Mouse (Mus musculus) liver, embryonic 16.5 days (tissue): ENCODE measurements around the gene Gm45140. TPM values are rescaled to one million over a fixed set of nuclear protein-coding genes. Genes with fewer than 3 reads are reported as not detected.

Experiments
- ATAC-seq: fragments of 200-750 bp; cut with Nextera tagmentation; 2 replicates; pipeline ENCODE4 v1.8.0; 2017; ENCODE audit warnings: low read depth, mild to moderate bottlenecking, moderate number of reproducible peaks, moderate library complexity
- H3K27ac ChIP-seq: fragments of 300-500 bp; sonication (generic); 2 replicates; pipeline ENCODE4 v1.5.1; 2014; ENCODE audit warnings: mild to moderate bottlenecking, low read length
- H3K27me3 ChIP-seq: fragments of 300-500 bp; sonication (generic); 2 replicates; pipeline ENCODE4 v1.6.1; 2014; ENCODE audit warnings: low read depth, low read length, mixed read lengths; ENCODE audit not compliant: control insufficient read depth, insufficient read depth
- H3K36me3 ChIP-seq: fragments of 300-500 bp; sonication (generic); 2 replicates; pipeline ENCODE4 v1.6.1; 2014; ENCODE audit warnings: mild to moderate bottlenecking; ENCODE audit not compliant: control insufficient read depth, insufficient read depth
- H3K4me1 ChIP-seq: fragments of 300-500 bp; sonication (generic); 2 replicates; pipeline ENCODE4 v1.6.1; 2014; ENCODE audit warnings: low read depth, low read length, mixed read lengths; ENCODE audit not compliant: control insufficient read depth
- H3K4me2 ChIP-seq: fragments of 300-500 bp; sonication (generic); 2 replicates; pipeline ENCODE4 v1.6.1; 2014; ENCODE audit warnings: low read depth, low read length, mixed read lengths
- H3K4me3 ChIP-seq: fragments of 300-500 bp; sonication (generic); 2 replicates; pipeline ENCODE4 v1.5.1; 2014; ENCODE audit warnings: low read depth, mild to moderate bottlenecking, low read length
- H3K9ac ChIP-seq: fragments of 300-500 bp; sonication (generic); 2 replicates; pipeline ENCODE4 v1.6.1; 2014; ENCODE audit warnings: low read depth, low read length
- H3K9me3 ChIP-seq: fragments of 300-500 bp; sonication (generic); replicated peaks from 2 replicates; pipeline ENCODE4 v1.6.1; 2016; ENCODE audit warnings: low read length; ENCODE audit not compliant: control insufficient read depth
- WGBS: fragments of 180-500 bp; shearing (Covaris S2); extraction: QIAGEN DNeasy Blood & Tissue Kit; methylation state at CpG from one replicate; pipeline ENCODE4 v1.1.7; 2014; ENCODE audit not compliant: insufficient replicate concordance; 5-methylcytosine and 5-hydroxymethylcytosine counted together
- polyA plus RNA-seq: library from polyadenylated mRNA; unstranded; fragments of >200 nt; fragmentation: Nextera tagmentation; extraction: Ambion mirVana; gene quantifications from 2 replicates; pipeline ENCODE4 v1.2.1, GENCODE M21; 2015

The Gm45140 gene
- polyA plus RNA-seq, 1 experiment from 2014 or later = 4.6 TPM

- Histone ChIP-seq H3K4me3 (no peak overlapping the region), H3K27ac (no peak overlapping the region)
- 66% methylated on average over 2 of the region's 2 CpGs for WGBS
Measured at GRCm38 (mm10) chr6:87748078-87748477, 87.5 kb downstream of the Gm45140 start.

GRCm38 (mm10) chr6:87746849-87747248 is 88.7 kb downstream of the Gm45140 start:
- 64% methylated on average over 2 of the region's 2 CpGs for WGBS
- peak overlapping the region; percentile 40 for H3K9ac ChIP-seq
- H3K4me2 ChIP-seq = peak overlapping the region; percentile 41
- H3K27ac ChIP-seq = peak overlapping the region; percentile 60; the same call in 1 of the 2 replicates
- H3K4me1 ChIP-seq = peaks cover 40% of the 10 kb centered on the region
- H3K27me3 ChIP-seq = no peaks in the 10 kb centered on the region
- H3K4me3 ChIP-seq = no peak overlapping the region
- no peaks in the 10 kb centered on the region for H3K9me3 ChIP-seq
- H3K36me3 ChIP-seq = no peaks in the 10 kb centered on the region
- ATAC-seq = peak; percentile 85

More at GRCm38 (mm10) chr6:87748078-87748477, 87.5 kb downstream of the Gm45140 start:
- Histone ChIP-seq H3K9me3 (no peaks in the 10 kb centered on the region), H3K9ac (no peak overlapping the region), H3K4me2 (no peak overlapping the region), H3K27me3 (no peaks in the 10 kb centered on the region), H3K4me1 (peaks cover 30% of the 10 kb centered on the region), H3K36me3 (no peaks in the 10 kb centered on the region)
- no peak for ATAC-seq

GRCm38 (mm10) chr6:87746059-87746458 is 89.5 kb downstream of the Gm45140 start:
- peak overlapping the region; percentile 25; the same call in 1 of the 2 replicates for H3K9ac ChIP-seq
- H3K9me3 ChIP-seq = no peaks in the 10 kb centered on the region
- H3K4me2 ChIP-seq = no peak overlapping the region
- no peaks in the 10 kb centered on the region for H3K36me3 ChIP-seq
- no peak for ATAC-seq
- H3K27me3 ChIP-seq = no peaks in the 10 kb centered on the region
- H3K27ac ChIP-seq = peak overlapping the region; percentile 41
- 44% methylated on average over 3 of the region's 3 CpGs for WGBS
- H3K4me3 ChIP-seq = no peak overlapping the region
- H3K4me1 ChIP-seq = peaks cover 46% of the 10 kb centered on the region

GRCm38 (mm10) chr6:87745301-87745700 is 90.3 kb downstream of the Gm45140 start:
- no peaks in the 10 kb centered on the region for H3K36me3 ChIP-seq
- no peaks in the 10 kb centered on the region for H3K27me3 ChIP-seq
- no peak overlapping the region; the same call in 1 of the 2 replicates for H3K27ac ChIP-seq
- H3K9ac ChIP-seq = no peak overlapping the region
- 32% methylated on average over 1 of the region's 1 CpGs for WGBS
- H3K4me1 ChIP-seq = peaks cover 54% of the 10 kb centered on the region
- no peak overlapping the region for H3K4me3 ChIP-seq
- no peak for ATAC-seq
- H3K4me2 ChIP-seq = no peak overlapping the region
- no peaks in the 10 kb centered on the region for H3K9me3 ChIP-seq

- Histone ChIP-seq H3K27ac (peak overlapping the region; percentile 16; the same call in 1 of the 2 replicates), H3K27me3 (no peaks in the 10 kb centered on the region), H3K9me3 (no peaks in the 10 kb centered on the region), H3K4me1 (peaks cover 61% of the 10 kb centered on the region), H3K9ac (no peak overlapping the region), H3K4me2 (no peak overlapping the region), H3K36me3 (no peaks in the 10 kb centered on the region), H3K4me3 (no peak overlapping the region)
- ATAC-seq = no peak
- 49% methylated on average over 3 of the region's 3 CpGs for WGBS
Measured at GRCm38 (mm10) chr6:87744632-87745031, 91.0 kb downstream of the Gm45140 start.

GRCm38 (mm10) chr6:87743281-87743680 is 92.3 kb downstream of the Gm45140 start:
- H3K9ac ChIP-seq = no peak overlapping the region
- H3K4me1 ChIP-seq = peaks cover 65% of the 10 kb centered on the region
- H3K36me3 ChIP-seq = no peaks in the 10 kb centered on the region
- H3K27me3 ChIP-seq = no peaks in the 10 kb centered on the region
- no peak overlapping the region for H3K4me2 ChIP-seq
- H3K4me3 ChIP-seq = no peak overlapping the region
- 76% methylated on average over 5 of the region's 5 CpGs for WGBS
- H3K9me3 ChIP-seq = no peaks in the 10 kb centered on the region
- H3K27ac ChIP-seq = no peak overlapping the region
- no peak for ATAC-seq

- H3K27me3 ChIP-seq = no peaks in the 10 kb centered on the region
- H3K4me3 ChIP-seq = no peak overlapping the region
- H3K36me3 ChIP-seq = no peaks in the 10 kb centered on the region
- no peak overlapping the region for H3K9ac ChIP-seq
- H3K9me3 ChIP-seq = no peaks in the 10 kb centered on the region
- no peak overlapping the region for H3K4me2 ChIP-seq
- ATAC-seq = no peak
- 76% methylated on average over 5 of the region's 5 CpGs for WGBS
- peaks cover 70% of the 10 kb centered on the region for H3K4me1 ChIP-seq
- no peak overlapping the region for H3K27ac ChIP-seq
Measured at GRCm38 (mm10) chr6:87742804-87743203, 92.8 kb downstream of the Gm45140 start.

- Histone ChIP-seq H3K27me3 (no peaks in the 10 kb centered on the region), H3K4me3 (no peak overlapping the region), H3K4me2 (no peak overlapping the region), H3K27ac (no peak overlapping the region), H3K36me3 (no peaks in the 10 kb centered on the region), H3K9me3 (no peaks in the 10 kb centered on the region), H3K4me1 (peaks cover 66% of the 10 kb centered on the region), H3K9ac (no peak overlapping the region)
- WGBS = 42% methylated on average over 8 of the region's 8 CpGs
- ATAC-seq = no peak
Measured at GRCm38 (mm10) chr6:87741978-87742377, 93.6 kb downstream of the Gm45140 start.

GRCm38 (mm10) chr6:87740496-87740895 is 95.1 kb downstream of the Gm45140 start:
- Histone ChIP-seq H3K27me3 (no peaks in the 10 kb centered on the region; the same call in 1 of the 2 replicates), H3K36me3 (no peaks in the 10 kb centered on the region), H3K4me1 (peaks cover 54% of the 10 kb centered on the region), H3K9me3 (no peaks in the 10 kb centered on the region), H3K4me2 (peak overlapping the region; percentile 31), H3K9ac (peak overlapping the region; percentile 6; the same call in 1 of the 2 replicates), H3K27ac (peak overlapping the region; percentile 88), H3K4me3 (no peak overlapping the region)
- ATAC-seq = peak; percentile 93
